Mouse (Mus musculus): Measurements from ENCODE around the gene Nalcn. TPM values are rescaled to one million over a fixed set of nuclear protein-coding genes. Genes with fewer than 3 reads are reported as not detected.

The Nalcn gene
- not detected for polyA plus RNA-seq (2017; shearing (Covaris generic))

GRCm38 (mm10) chr14:123626501-123627179 lies at the start of gene Nalcn:
Nalcn (minus strand) TSS chr14:123627144.

GRCm38 (mm10) chr14:123659921-123660385 lies 33.0 kb upstream of the Nalcn start, which contains the start of gene Itgbl1:
Itgbl1 (plus strand) TSS chr14:123659971.

Other genes with a start within 250 kb of the Nalcn start
- not detected for gene Itgbl1, start 32.8 kb upstream of the Nalcn start, polyA plus RNA-seq (2017; shearing (Covaris generic))

All from CD4-positive, CD25-positive, alpha-beta regulatory T cell, adult 9 weeks (primary cell).